Mouse (Mus musculus): Measurements from ENCODE around the gene Rab34.
"Not testable (repeated sequence)": the region's sequence is repeated elsewhere in the genome, so short reads cannot be mapped to it uniquely, and the experiment has no call there.

DNA sequence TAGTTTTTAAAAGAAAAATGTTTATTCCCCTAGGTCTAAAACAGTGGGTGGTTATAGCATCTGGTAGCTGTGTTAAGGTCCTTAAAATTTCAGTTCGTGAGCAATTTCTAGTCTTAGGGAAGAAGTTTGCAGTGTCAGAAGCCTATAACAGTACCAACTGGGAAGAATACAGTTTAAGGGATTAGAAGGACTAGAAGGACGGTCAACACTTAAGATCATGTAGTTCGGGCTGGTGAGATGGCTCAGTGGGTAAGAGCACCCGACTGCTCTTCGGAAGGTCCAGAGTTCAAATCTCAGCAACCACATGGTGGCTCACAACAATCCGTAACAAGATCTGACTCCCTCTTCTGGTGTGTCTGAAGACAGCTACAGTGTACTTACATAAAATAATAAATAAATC, 3.5 kb upstream of the Rab34 start:
- TF ChIP-seq CTCF (IDR thresholded peaks at IDR 0.05); POLR2A (IDR thresholded peaks at IDR 0.05; ENCODE audit: insufficient read depth, low read depth, low read length): not testable (repeated sequence)
